Mouse (Mus musculus): ENCODE measurements around the gene Cd300a. TPM values are rescaled to one million over a fixed set of nuclear protein-coding genes. Genes with fewer than 3 reads are reported as not detected.

The Cd300a gene
- polyA plus RNA-seq, 1 experiment from 2014 or later = 1.7 TPM

GRCm38 (mm10) chr11:114934144-114934543 lies 44.3 kb downstream of the Cd300a start, which contains the start of gene Cd300lb:
Gene Cd300lb (minus strand): TSS chr11:114934386.
- WGBS = 72% methylated on average over 6 of the region's 6 CpGs
- Histone ChIP-seq H3K9ac (replicated peaks; ENCODE audit: low read length) (no peak within 1 kb of the TSS), H3K9me3 (ENCODE audit: control insufficient read depth, low read length) (no peaks in the 10 kb centered on the region), H3K4me2 (ENCODE audit: low read length) (no peak within 1 kb of the TSS), H3K27ac (replicated peaks; ENCODE audit: low read depth, low read length) (no peak within 1 kb of the TSS), H3K27me3 (ENCODE audit: control insufficient read depth, insufficient read depth, low read length) (no peaks in the 10 kb centered on the region), H3K4me3 (replicated peaks; ENCODE audit: low read depth, low read length) (no peak within 1 kb of the TSS), H3K4me1 (ENCODE audit: control insufficient read depth, insufficient read depth, low read length) (no peaks in the 10 kb centered on the region), H3K36me3 (ENCODE audit: control insufficient read depth, insufficient read depth, low read length) (no peaks in the 10 kb centered on the region)
- no peak for ATAC-seq (ENCODE audit: low FRiP score, low TSS enrichment)
- DNase-seq = no peak

Other genes with a start within 250 kb of the Cd300a start
- 707 and 859 TPM in 2 replicates for gene Rpl38, start 221.5 kb upstream of the Cd300a start, polyA plus RNA-seq (2014; fragmentation: Nextera tagmentation; extraction: Ambion mirVana)
- 25.2 and 31.0 TPM in 2 replicates for gene Ttyh2, start 214.6 kb upstream of the Cd300a start, polyA plus RNA-seq (2014; fragmentation: Nextera tagmentation; extraction: Ambion mirVana)
- 1.7 and 1.9 TPM in 2 replicates for gene Dnaic2, start 162.6 kb upstream of the Cd300a start, polyA plus RNA-seq (2014; fragmentation: Nextera tagmentation; extraction: Ambion mirVana)
- 0.88 and 0.96 TPM in 2 replicates for gene Kif19a, start 124.7 kb upstream of the Cd300a start, polyA plus RNA-seq (2014; fragmentation: Nextera tagmentation; extraction: Ambion mirVana)
- gene Btbd17, start 94.1 kb upstream of the Cd300a start, polyA plus RNA-seq (2014; fragmentation: Nextera tagmentation; extraction: Ambion mirVana) = 18.6 and 21.6 TPM in 2 replicates
- gene Gpr142, start 91.1 kb upstream of the Cd300a start, polyA plus RNA-seq (2014; fragmentation: Nextera tagmentation; extraction: Ambion mirVana) = not detected in 2 replicates
- gene Gprc5c, start 38.9 kb upstream of the Cd300a start, polyA plus RNA-seq (2014; fragmentation: Nextera tagmentation; extraction: Ambion mirVana) = 2.1 and 7.0 TPM in 2 replicates
- gene Cd300lb, start 44.3 kb downstream of the Cd300a start, polyA plus RNA-seq (2014; fragmentation: Nextera tagmentation; extraction: Ambion mirVana) = 0.21 TPM in 1 of 2 replicates, not detected in the other
- gene Cd300c, start 79.1 kb downstream of the Cd300a start, polyA plus RNA-seq (2014; fragmentation: Nextera tagmentation; extraction: Ambion mirVana) = not detected in 2 replicates
- gene Cd300ld, start 99.9 kb downstream of the Cd300a start, polyA plus RNA-seq (2014; fragmentation: Nextera tagmentation; extraction: Ambion mirVana) = 0.08 TPM in 1 of 2 replicates, not detected in the other
- gene Cd300c2, start 111.8 kb downstream of the Cd300a start, polyA plus RNA-seq (2014; fragmentation: Nextera tagmentation; extraction: Ambion mirVana) = 0.84 and 1.2 TPM in 2 replicates
- gene Cd300ld2, start 126.2 kb downstream of the Cd300a start, polyA plus RNA-seq (2014; fragmentation: Nextera tagmentation; extraction: Ambion mirVana) = not detected in 2 replicates
- gene Cd300ld4, start 137.0 kb downstream of the Cd300a start, polyA plus RNA-seq (2014; fragmentation: Nextera tagmentation; extraction: Ambion mirVana) = not detected in 2 replicates
- gene Cd300ld5, start 147.7 kb downstream of the Cd300a start, polyA plus RNA-seq (2014; fragmentation: Nextera tagmentation; extraction: Ambion mirVana) = not detected in 2 replicates
- not detected in 2 replicates for gene Cd300ld3, start 158.4 kb downstream of the Cd300a start, polyA plus RNA-seq (2014; fragmentation: Nextera tagmentation; extraction: Ambion mirVana)
- not detected in 2 replicates for gene Cd300e, start 172.1 kb downstream of the Cd300a start, polyA plus RNA-seq (2014; fragmentation: Nextera tagmentation; extraction: Ambion mirVana)
- 0.26 and 0.83 TPM in 2 replicates for gene Rab37, start 201.4 kb downstream of the Cd300a start, polyA plus RNA-seq (2014; fragmentation: Nextera tagmentation; extraction: Ambion mirVana)
- gene Cd300lf, start 244.0 kb downstream of the Cd300a start, polyA plus RNA-seq (2014; fragmentation: Nextera tagmentation; extraction: Ambion mirVana) = not detected in 2 replicates

Measured in midbrain, embryonic 14.5 days (tissue).